Comparison of ENCODE assay signal across 12 mouse cellular contexts in genomic region chr6:148283224-148283881, GRCm38 (mm10).
DNase-seq lines count a peak whose midpoint lies in the region; ATAC-seq and TF ChIP-seq lines count a peak whose summit lies in the region.
"Had no signal": no experiment of that assay in that cellular context is flagged by ENCODE, and none has a peak within 500 bp of the region (broad histone marks: within the 10 kb centered on the region; RNA-seq: fewer than 3 reads in every experiment).

No protein-coding gene starts in this region.

- WGBS in stomach, embryonic 14.5 days: 14% methylated on average over 4 of the region's 4 CpGs
- WGBS in stomach, postnatal 0 days: 29% methylated on average over 4 of the region's 4 CpGs
- 85% methylated on average over 4 of the region's 4 CpGs for WGBS in forebrain, embryonic 11.5 days

- no peak overlapping the region for H3K4me3 ChIP-seq in stomach, embryonic 14.5 days (ENCODE audit: low read depth, low read length)
- H3K4me3 ChIP-seq in stomach, postnatal 0 days (ENCODE audit: low read depth, low read length): no peak overlapping the region
- H3K4me3 ChIP-seq in forebrain, embryonic 11.5 days (ENCODE audit: low read depth, low read length): no peak overlapping the region
- H3K4me3 ChIP-seq: heart, adult 2 months; hindbrain, embryonic 10.5 days had no signal

- ATAC-seq in stomach, embryonic 14.5 days (ENCODE audit: insufficient number of reproducible peaks, insufficient read depth, low FRiP score, low read depth): peak; percentile 49; the same call in 1 of the 2 replicates
- ATAC-seq in stomach, postnatal 0 days (ENCODE audit: low FRiP score, low TSS enrichment): no peak
- ATAC-seq in forebrain, embryonic 11.5 days (replicated peaks; ENCODE audit: low FRiP score): no peak

- no peak overlapping the region for H3K9ac ChIP-seq in stomach, embryonic 14.5 days (replicated peaks; ENCODE audit: low read depth, low read length)
- no peak overlapping the region for H3K9ac ChIP-seq in stomach, postnatal 0 days (ENCODE audit: low read length)
- H3K9ac ChIP-seq in forebrain, embryonic 11.5 days (ENCODE audit: low read length): no peak overlapping the region

- TF ChIP-seq EP300 in stomach, postnatal 0 days (optimal IDR thresholded peaks at IDR 0.05): no peak

- no peaks in the 10 kb centered on the region for H3K9me3 ChIP-seq in stomach, embryonic 14.5 days (ENCODE audit: control insufficient read depth, low read depth, low read length)
- no peaks in the 10 kb centered on the region for H3K9me3 ChIP-seq in stomach, postnatal 0 days (ENCODE audit: control insufficient read depth, low read length)
- H3K9me3 ChIP-seq in forebrain, embryonic 11.5 days (ENCODE audit: control insufficient read depth, low read length): no peaks in the 10 kb centered on the region
- H3K9me3 ChIP-seq: hindbrain, embryonic 10.5 days had no signal

- H3K27ac ChIP-seq in stomach, embryonic 14.5 days (ENCODE audit: low read length): peak overlapping the region; percentile 23; the same call in 1 of the 2 replicates
- no peak overlapping the region for H3K27ac ChIP-seq in stomach, postnatal 0 days (replicated peaks)
- H3K27ac ChIP-seq in forebrain, embryonic 11.5 days (ENCODE audit: low read depth, low read length): no peak overlapping the region
- H3K27ac ChIP-seq: heart, adult 2 months; hindbrain, embryonic 10.5 days had no signal

- peaks cover 8% of the 10 kb centered on the region; the same call in 1 of the 2 replicates for H3K4me1 ChIP-seq in stomach, embryonic 14.5 days (ENCODE audit: control insufficient read depth, insufficient read depth, low read length)
- no peaks in the 10 kb centered on the region for H3K4me1 ChIP-seq in stomach, postnatal 0 days (replicated peaks; ENCODE audit: control insufficient read depth, insufficient read depth)
- no peaks in the 10 kb centered on the region for H3K4me1 ChIP-seq in forebrain, embryonic 11.5 days (replicated peaks; ENCODE audit: control insufficient read depth, insufficient read depth, low read length)

- no peaks in the 10 kb centered on the region for H3K36me3 ChIP-seq in stomach, embryonic 14.5 days (ENCODE audit: control insufficient read depth, insufficient read depth, low read length)
- H3K36me3 ChIP-seq in stomach, postnatal 0 days (ENCODE audit: control insufficient read depth, insufficient read depth, low read length): no peaks in the 10 kb centered on the region
- H3K36me3 ChIP-seq in forebrain, embryonic 11.5 days (ENCODE audit: control insufficient read depth, insufficient read depth, low read length): no peaks in the 10 kb centered on the region
- H3K36me3 ChIP-seq: hindbrain, embryonic 10.5 days had no signal

- H3K4me2 ChIP-seq in stomach, embryonic 14.5 days (replicated peaks; ENCODE audit: low read depth, low read length): no peak overlapping the region
- H3K4me2 ChIP-seq in stomach, postnatal 0 days (replicated peaks; ENCODE audit: low read depth): no peak overlapping the region
- no peak overlapping the region for H3K4me2 ChIP-seq in forebrain, embryonic 11.5 days (ENCODE audit: low read depth, low read length, severe bottlenecking)

- TF ChIP-seq CTCF in stomach, postnatal 0 days (IDR thresholded peaks at IDR 0.05; ENCODE audit: low read depth): no peak

- peak; percentile 30 for DNase-seq in adrenal gland, adult 8-10 months
- no peak for DNase-seq in adrenal gland, postnatal 25 days
- no peak for DNase-seq in stomach, postnatal 0 days (ENCODE audit: low spot score)
- DNase-seq in lung, postnatal 10 days: peak; percentile 84
- DNase-seq in layer of hippocampus, adult 11-12 months (ENCODE audit: low spot score): no peak
- no peak for DNase-seq in forebrain, embryonic 11.5 days (ENCODE audit: low spot score)
- DNase-seq in adipocyte (ENCODE audit: low spot score): no peak
- DNase-seq: heart, adult 2 months; spleen, adult 18-20 months; thymus, adult 18-20 months had no signal

- no peaks in the 10 kb centered on the region for H3K27me3 ChIP-seq in stomach, embryonic 14.5 days (ENCODE audit: control insufficient read depth, insufficient read depth, low read length)
- no peaks in the 10 kb centered on the region for H3K27me3 ChIP-seq in stomach, postnatal 0 days (ENCODE audit: control insufficient read depth, insufficient read depth, low read length)
- H3K27me3 ChIP-seq in forebrain, embryonic 11.5 days (ENCODE audit: control insufficient read depth, insufficient read depth, low read length): no peaks in the 10 kb centered on the region

Comparison
In these comparisons a context has a peak if more than half of its experiments do, and no peak if none do; other contexts are left out.
1. DNase-seq: peak in adrenal gland, adult 8-10 months (single experiment) and lung, postnatal 10 days (single experiment); none in adrenal gland, postnatal 25 days (single experiment), stomach, postnatal 0 days (single experiment), layer of hippocampus, adult 11-12 months (single experiment), forebrain, embryonic 11.5 days (single experiment) and adipocyte (single experiment).